Mouse (Mus musculus) limb, embryonic 11.5 days (tissue): ENCODE data around the gene Pear1. TPM values are rescaled to one million over a fixed set of nuclear protein-coding genes. Genes with fewer than 3 reads are reported as not detected.
"Not testable (repeated sequence)": the region's sequence is repeated elsewhere in the genome, so short reads cannot be mapped to it uniquely, and the experiment has no call there.

Experiments
- ATAC-seq: fragments of 200-750 bp; cut with Nextera tagmentation; 2 replicates; pipeline ENCODE4 v1.8.0; 2017; ENCODE audit warnings: low read depth; ENCODE audit not compliant: insufficient number of reproducible peaks, low FRiP score, low TSS enrichment
- DNase-seq: peaks from one replicate; pipeline ENCODE4 v3.0.0-alpha.2; 2015; ENCODE audit warnings: low spot score
- H3K27ac ChIP-seq: fragments of 300-500 bp; sonication (generic); replicated peaks from 2 replicates; pipeline ENCODE4 v1.5.1; 2014; ENCODE audit warnings: low read depth, mild to moderate bottlenecking, low read length
- H3K27me3 ChIP-seq: fragments of 300-500 bp; sonication (generic); 2 replicates; pipeline ENCODE4 v1.6.1; 2014; ENCODE audit warnings: mild to moderate bottlenecking, low read length, mixed read lengths; ENCODE audit not compliant: control insufficient read depth, insufficient read depth
- H3K36me3 ChIP-seq: fragments of 300-500 bp; sonication (generic); 2 replicates; pipeline ENCODE4 v1.6.1; 2014; ENCODE audit warnings: mild to moderate bottlenecking, low read length, moderate library complexity, mixed read lengths; ENCODE audit not compliant: control insufficient read depth, insufficient read depth
- H3K4me1 ChIP-seq: fragments of 300-500 bp; sonication (generic); 2 replicates; pipeline ENCODE4 v1.6.1; 2014; ENCODE audit warnings: low read length, mixed read lengths; ENCODE audit not compliant: control insufficient read depth, insufficient read depth
- H3K4me2 ChIP-seq: fragments of 300-500 bp; sonication (generic); 2 replicates; pipeline ENCODE4 v1.6.1; 2014; ENCODE audit warnings: low read depth, mild to moderate bottlenecking, moderate library complexity; ENCODE audit not compliant: severe bottlenecking
- H3K4me3 ChIP-seq: fragments of 300-500 bp; sonication (generic); 2 replicates; pipeline ENCODE4 v1.5.1; 2014; ENCODE audit warnings: low read depth, low read length
- H3K9ac ChIP-seq: fragments of 300-500 bp; sonication (generic); 2 replicates; pipeline ENCODE4 v1.6.1; 2014; ENCODE audit warnings: mild to moderate bottlenecking, low read length
- H3K9me3 ChIP-seq: fragments of 300-500 bp; sonication (generic); 2 replicates; pipeline ENCODE4 v1.6.1; 2016; ENCODE audit warnings: low read length; ENCODE audit not compliant: control insufficient read depth
- WGBS: fragments of 180-500 bp; shearing (Covaris S2); extraction: QIAGEN DNeasy Blood & Tissue Kit; methylation state at CpG from one replicate; pipeline ENCODE4 v1.1.7; 2014; 5-methylcytosine and 5-hydroxymethylcytosine counted together
- polyA plus RNA-seq: library from polyadenylated mRNA; unstranded; fragments of >200 nt; fragmentation: Nextera tagmentation; extraction: Ambion mirVana; gene quantifications from 2 replicates; pipeline ENCODE4 v1.2.1, GENCODE M21; 2014

Gene Pear1
- 9.4 and 11.3 TPM in 2 replicates for polyA plus RNA-seq

- not testable (repeated sequence) for H3K9ac ChIP-seq, H3K4me3 ChIP-seq, H3K27ac ChIP-seq, H3K27me3 ChIP-seq, H3K4me1 ChIP-seq, H3K4me2 ChIP-seq, ATAC-seq, H3K36me3 ChIP-seq, DNase-seq, H3K9me3 ChIP-seq
- WGBS = 100% methylated on average over 1 of the region's 1 CpGs
These were observed at the start of gene Pear1 for GRCm38 (mm10) chr3:87824206-87824605. Gene Pear1, minus strand, starts transcription at chr3:87824306.

- H3K4me3 ChIP-seq, H3K9ac ChIP-seq, H3K9me3 ChIP-seq, H3K27me3 ChIP-seq, DNase-seq, H3K27ac ChIP-seq, H3K4me2 ChIP-seq, H3K4me1 ChIP-seq, ATAC-seq: not testable (repeated sequence)
- WGBS = 92% methylated on average over 4 of the region's 4 CpGs
- H3K36me3 ChIP-seq = peaks cover 24% of the 10 kb centered on the region
These were observed 40.0 kb upstream of the Pear1 start for GRCm38 (mm10) chr3:87864111-87864510.

GRCm38 (mm10) chr3:87859813-87860212 lies 35.7 kb upstream of the Pear1 start:
- Histone ChIP-seq H3K4me2 (no peak overlapping the region), H3K27me3 (no peaks in the 10 kb centered on the region), H3K27ac (no peak overlapping the region), H3K9me3 (no peaks in the 10 kb centered on the region), H3K4me1 (no peaks in the 10 kb centered on the region), H3K36me3 (peaks cover 24% of the 10 kb centered on the region), H3K4me3 (no peak overlapping the region), H3K9ac (no peak overlapping the region)
- DNase-seq = peak; percentile 66
- WGBS = 41% methylated on average over 3 of the region's 3 CpGs
- ATAC-seq = no peak

DNA sequence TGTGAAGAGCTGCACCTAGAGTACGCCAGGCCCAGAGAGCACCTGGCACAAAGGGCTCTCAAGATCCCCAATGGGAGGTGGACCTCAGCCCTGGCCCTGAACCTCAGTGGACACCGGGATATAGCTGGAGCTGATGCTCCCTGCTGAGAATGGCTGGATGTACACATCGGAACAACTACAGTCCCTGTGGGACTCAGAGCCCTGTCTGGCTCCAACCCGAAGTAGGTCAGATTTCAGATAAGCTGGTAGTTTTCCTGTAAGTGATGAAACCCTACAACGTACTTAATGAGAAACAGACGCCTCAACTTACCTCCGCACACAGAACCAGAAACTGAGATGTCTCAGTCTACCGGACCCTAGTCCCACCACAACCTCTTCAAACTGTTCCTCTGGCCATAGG lies 33.6 kb upstream of the Pear1 start:
- 73% methylated on average over 8 of the region's 8 CpGs for WGBS
- Histone ChIP-seq H3K4me2 (no peak overlapping the region), H3K4me3 (no peak overlapping the region), H3K9ac (no peak overlapping the region), H3K4me1 (no peaks in the 10 kb centered on the region), H3K27ac (no peak overlapping the region), H3K9me3 (no peaks in the 10 kb centered on the region), H3K27me3 (no peaks in the 10 kb centered on the region), H3K36me3 (peaks cover 17% of the 10 kb centered on the region)
- ATAC-seq = no peak
- DNase-seq = no peak

- ATAC-seq (no peak), DNase-seq (no peak)
- Histone ChIP-seq H3K4me1 (no peaks in the 10 kb centered on the region), H3K27ac (no peak overlapping the region), H3K9me3 (no peaks in the 10 kb centered on the region), H3K4me2 (no peak overlapping the region), H3K27me3 (no peaks in the 10 kb centered on the region), H3K36me3 (peaks cover 15% of the 10 kb centered on the region), H3K9ac (no peak overlapping the region), H3K4me3 (no peak overlapping the region)
- 93% methylated on average over 8 of the region's 8 CpGs for WGBS
These were observed 31.8 kb upstream of the Pear1 start for GRCm38 (mm10) chr3:87855936-87856335.

GRCm38 (mm10) chr3:87854795-87855568 lies 30.9 kb upstream of the Pear1 start:
- ATAC-seq = no peak
- no peaks in the 10 kb centered on the region for H3K4me1 ChIP-seq
- no peak overlapping the region for H3K4me2 ChIP-seq
- no peak for DNase-seq
- H3K9ac ChIP-seq = no peak overlapping the region
- 45% methylated on average over 7 of the region's 7 CpGs for WGBS
- H3K4me3 ChIP-seq = no peak overlapping the region
- H3K36me3 ChIP-seq = peaks cover 15% of the 10 kb centered on the region
- H3K27me3 ChIP-seq = no peaks in the 10 kb centered on the region
- H3K9me3 ChIP-seq = no peaks in the 10 kb centered on the region
- H3K27ac ChIP-seq = no peak overlapping the region

- no peaks in the 10 kb centered on the region for H3K4me1 ChIP-seq
- no peaks in the 10 kb centered on the region for H3K9me3 ChIP-seq
- ATAC-seq (no peak), DNase-seq (no peak)
- no peaks in the 10 kb centered on the region for H3K36me3 ChIP-seq
- 80% methylated on average over 14 of the region's 14 CpGs for WGBS
- no peak overlapping the region for H3K27ac ChIP-seq
- H3K4me3 ChIP-seq = no peak overlapping the region
- no peaks in the 10 kb centered on the region for H3K27me3 ChIP-seq
- no peak overlapping the region for H3K4me2 ChIP-seq
- no peak overlapping the region for H3K9ac ChIP-seq
These were observed 25.0 kb upstream of the Pear1 start for GRCm38 (mm10) chr3:87849117-87849516.

DNA sequence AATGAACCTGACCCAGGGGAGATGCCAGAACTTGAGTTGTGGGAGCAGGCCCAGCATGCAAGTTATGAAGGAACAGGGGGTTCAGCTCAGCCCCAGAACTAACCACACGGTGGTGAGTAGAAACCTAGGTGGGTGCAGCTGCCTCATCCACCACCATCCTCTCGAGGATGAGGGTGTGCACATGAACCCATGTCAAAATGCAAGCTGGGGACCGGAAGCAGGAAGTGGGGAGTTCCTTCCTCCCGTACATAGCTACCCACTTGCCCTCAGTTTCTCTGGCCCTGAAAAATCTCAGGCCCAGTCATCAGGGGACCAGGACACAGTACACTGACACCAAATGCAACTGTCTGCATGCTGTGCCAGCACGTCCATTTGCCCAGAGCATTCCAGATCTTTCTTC lies 23.6 kb upstream of the Pear1 start:
- WGBS = 75% methylated on average over 5 of the region's 5 CpGs
- no peaks in the 10 kb centered on the region for H3K36me3 ChIP-seq
- no peak overlapping the region for H3K4me3 ChIP-seq
- no peak overlapping the region for H3K9ac ChIP-seq
- H3K4me1 ChIP-seq = no peaks in the 10 kb centered on the region
- ATAC-seq = no peak
- no peak overlapping the region for H3K4me2 ChIP-seq
- H3K27ac ChIP-seq = no peak overlapping the region
- no peaks in the 10 kb centered on the region for H3K27me3 ChIP-seq
- H3K9me3 ChIP-seq = no peaks in the 10 kb centered on the region
- DNase-seq = no peak

- ATAC-seq (no peak), DNase-seq (no peak)
- Histone ChIP-seq H3K9me3 (no peaks in the 10 kb centered on the region), H3K27me3 (no peaks in the 10 kb centered on the region), H3K4me3 (no peak within 1 kb of the TSS), H3K9ac (no peak within 1 kb of the TSS), H3K36me3 (no peaks in the 10 kb centered on the region), H3K4me2 (no peak within 1 kb of the TSS), H3K4me1 (no peaks in the 10 kb centered on the region), H3K27ac (no peak within 1 kb of the TSS)
- WGBS = 76% methylated on average over 7 of the region's 7 CpGs
These were observed 22.6 kb upstream of the Pear1 start, which contains the start of gene Sh2d2a for GRCm38 (mm10) chr3:87846650-87847110. Gene Sh2d2a, plus strand, starts transcription at chr3:87846755.
